In genomic region chr6:122834365-122834764, GRCm38 (mm10) we compare ENCODE assay signal across 8 mouse cellular contexts. TPM values are rescaled to one million over a fixed set of nuclear protein-coding genes. Genes with fewer than 3 reads are reported as not detected.
DNase-seq lines count a peak whose midpoint lies in the region; ATAC-seq and TF ChIP-seq lines count a peak whose summit lies in the region.

No protein-coding gene starts in this region.

- WGBS in embryonic facial prominence, embryonic 11.5 days = 58% methylated on average over 4 of the region's 4 CpGs
- 64% methylated on average over 4 of the region's 4 CpGs for WGBS in embryonic facial prominence, embryonic 10.5 days
- 59% methylated on average over 4 of the region's 4 CpGs for WGBS in heart, postnatal 0 days
- WGBS in forebrain, embryonic 13.5 days = 63% methylated on average over 4 of the region's 4 CpGs

- no peaks in the 10 kb centered on the region for H3K27me3 ChIP-seq in embryonic facial prominence, embryonic 11.5 days (ENCODE audit: control insufficient read depth, insufficient read depth, low read length)
- H3K27me3 ChIP-seq in embryonic facial prominence, embryonic 10.5 days (replicated peaks; ENCODE audit: low read depth, poor library complexity, severe bottlenecking) = no peaks in the 10 kb centered on the region
- no peaks in the 10 kb centered on the region for H3K27me3 ChIP-seq in heart, postnatal 0 days (ENCODE audit: control insufficient read depth, insufficient read depth, low read length)
- H3K27me3 ChIP-seq in forebrain, embryonic 13.5 days = no peaks in the 10 kb centered on the region

- DNase-seq in embryonic facial prominence, embryonic 11.5 days (ENCODE audit: low spot score) = peak; percentile 49
- DNase-seq in embryonic facial prominence, embryonic 10.5 days (ENCODE audit: low spot score) = no peak
- DNase-seq in urinary bladder, postnatal 14 days (ENCODE audit: low spot score) = peak; percentile 35
- DNase-seq in urinary bladder, postnatal 10 days (ENCODE audit: low spot score) = no peak
- DNase-seq in heart, postnatal 0 days (ENCODE audit: low spot score) = no peak
- DNase-seq in lung, postnatal 14 days = peak; percentile 57
- DNase-seq in right cerebral cortex, postnatal 10 days (ENCODE audit: low spot score in 2 of 2) = no peak

- no peak for TF ChIP-seq EP300 in heart, postnatal 0 days (IDR thresholded peaks at IDR 0.05; ENCODE audit: low read depth)

- TF ChIP-seq CTCF in heart, postnatal 0 days (IDR thresholded peaks at IDR 0.05; ENCODE audit: low read depth) = peak; percentile 67

- ATAC-seq in embryonic facial prominence, embryonic 11.5 days (replicated peaks; ENCODE audit: insufficient number of reproducible peaks, low FRiP score, low TSS enrichment, low read depth) = no peak
- no peak for ATAC-seq in heart, postnatal 0 days (ENCODE audit: insufficient read depth, low read depth)
- ATAC-seq in forebrain, embryonic 13.5 days = no peak

- no peaks in the 10 kb centered on the region for H3K9me3 ChIP-seq in embryonic facial prominence, embryonic 11.5 days (replicated peaks; ENCODE audit: control insufficient read depth, low read length)
- no peaks in the 10 kb centered on the region for H3K9me3 ChIP-seq in embryonic facial prominence, embryonic 10.5 days
- no peaks in the 10 kb centered on the region; the same call in 1 of the 2 replicates for H3K9me3 ChIP-seq in heart, postnatal 0 days (replicated peaks; ENCODE audit: control insufficient read depth, low read length)
- no peaks in the 10 kb centered on the region for H3K9me3 ChIP-seq in forebrain, embryonic 13.5 days (replicated peaks)

- no peak overlapping the region for H3K9ac ChIP-seq in embryonic facial prominence, embryonic 11.5 days (replicated peaks; ENCODE audit: low read length)
- no peak overlapping the region for H3K9ac ChIP-seq in heart, postnatal 0 days (replicated peaks; ENCODE audit: low read depth, low read length)
- H3K9ac ChIP-seq in forebrain, embryonic 13.5 days = no peak overlapping the region

- H3K4me3 ChIP-seq in embryonic facial prominence, embryonic 11.5 days (ENCODE audit: low read depth, low read length) = no peak overlapping the region
- H3K4me3 ChIP-seq in embryonic facial prominence, embryonic 10.5 days = no peak overlapping the region
- no peak overlapping the region for H3K4me3 ChIP-seq in heart, postnatal 0 days (ENCODE audit: low read depth, low read length)
- H3K4me3 ChIP-seq in forebrain, embryonic 13.5 days = no peak overlapping the region

- H3K4me1 ChIP-seq in embryonic facial prominence, embryonic 11.5 days (ENCODE audit: control insufficient read depth, insufficient read depth, low read length) = no peaks in the 10 kb centered on the region
- no peaks in the 10 kb centered on the region for H3K4me1 ChIP-seq in embryonic facial prominence, embryonic 10.5 days
- no peaks in the 10 kb centered on the region for H3K4me1 ChIP-seq in heart, postnatal 0 days (ENCODE audit: control insufficient read depth, insufficient read depth)
- H3K4me1 ChIP-seq in forebrain, embryonic 13.5 days = no peaks in the 10 kb centered on the region

- H3K4me2 ChIP-seq in embryonic facial prominence, embryonic 11.5 days (ENCODE audit: low read depth, low read length) = no peak overlapping the region
- H3K4me2 ChIP-seq in heart, postnatal 0 days (ENCODE audit: low read depth, low read length) = no peak overlapping the region
- H3K4me2 ChIP-seq in forebrain, embryonic 13.5 days = no peak overlapping the region

- no peak overlapping the region for H3K27ac ChIP-seq in embryonic facial prominence, embryonic 11.5 days (replicated peaks; ENCODE audit: low read depth, low read length)
- H3K27ac ChIP-seq in embryonic facial prominence, embryonic 10.5 days (replicated peaks) = no peak overlapping the region
- no peak overlapping the region for H3K27ac ChIP-seq in heart, postnatal 0 days (ENCODE audit: low read depth)
- H3K27ac ChIP-seq in forebrain, embryonic 13.5 days = no peak overlapping the region

- peaks cover 3% of the 10 kb centered on the region; the same call in 1 of the 2 replicates for H3K36me3 ChIP-seq in embryonic facial prominence, embryonic 11.5 days (replicated peaks; ENCODE audit: control insufficient read depth, insufficient read depth, low read depth, low read length)
- peaks cover 75% of the 10 kb centered on the region for H3K36me3 ChIP-seq in embryonic facial prominence, embryonic 10.5 days (replicated peaks)
- peaks cover 96% of the 10 kb centered on the region for H3K36me3 ChIP-seq in heart, postnatal 0 days (replicated peaks; ENCODE audit: control insufficient read depth, insufficient read depth, low read length)
- peaks cover 78% of the 10 kb centered on the region for H3K36me3 ChIP-seq in forebrain, embryonic 13.5 days (ENCODE audit: poor library complexity, severe bottlenecking)

RNA-seq across cellular contexts. Expression of gene Foxj2, which starts 14.7 kb away (rescaled TPM):
- polyA plus RNA-seq in embryonic facial prominence, embryonic 11.5 days (2014; fragmentation: Nextera tagmentation; extraction: Ambion mirVana) = 4.0 TPM in 2 replicates
- 2.9 and 3.0 TPM in 2 replicates for polyA plus RNA-seq in embryonic facial prominence, embryonic 10.5 days (2016; fragmentation: Nextera tagmentation; extraction: Ambion mirVana)
- total RNA-seq in heart, postnatal 0 days (2014; rRNA removed; ENCODE audit: low replicate concordance) = 17.8 TPM in 2 replicates
- polyA plus RNA-seq in heart, postnatal 0 days (2015; fragmentation: Nextera tagmentation; extraction: Ambion mirVana) = 4.4 and 4.5 TPM in 2 replicates
- polyA plus RNA-seq in forebrain, embryonic 13.5 days (2015; fragmentation: Nextera tagmentation; extraction: Ambion mirVana) = 4.4 and 4.5 TPM in 2 replicates

RNA-seq across cellular contexts. Expression of gene C3ar1, which starts 21.6 kb away (rescaled TPM):
- polyA plus RNA-seq in embryonic facial prominence, embryonic 11.5 days (2014; fragmentation: Nextera tagmentation; extraction: Ambion mirVana) = 1.9 and 2.3 TPM in 2 replicates
- 1.1 and 1.5 TPM in 2 replicates for polyA plus RNA-seq in embryonic facial prominence, embryonic 10.5 days (2016; fragmentation: Nextera tagmentation; extraction: Ambion mirVana)
- total RNA-seq in heart, postnatal 0 days (2014; rRNA removed; ENCODE audit: low replicate concordance) = 0.46 and 2.9 TPM in 2 replicates
- polyA plus RNA-seq in heart, postnatal 0 days (2015; fragmentation: Nextera tagmentation; extraction: Ambion mirVana) = 2.3 and 2.4 TPM in 2 replicates
- polyA plus RNA-seq in forebrain, embryonic 13.5 days (2015; fragmentation: Nextera tagmentation; extraction: Ambion mirVana) = 0.58 and 0.89 TPM in 2 replicates

RNA-seq across cellular contexts. Expression of gene Slc2a3, which starts 32.9 kb away (rescaled TPM):
- 32.7 and 35.1 TPM in 2 replicates for polyA plus RNA-seq in embryonic facial prominence, embryonic 11.5 days (2014; fragmentation: Nextera tagmentation; extraction: Ambion mirVana)
- 55.4 and 68.4 TPM in 2 replicates for polyA plus RNA-seq in embryonic facial prominence, embryonic 10.5 days (2016; fragmentation: Nextera tagmentation; extraction: Ambion mirVana)
- total RNA-seq in heart, postnatal 0 days (2014; rRNA removed; ENCODE audit: low replicate concordance) = 21.4 and 21.6 TPM in 2 replicates
- polyA plus RNA-seq in heart, postnatal 0 days (2015; fragmentation: Nextera tagmentation; extraction: Ambion mirVana) = 1.7 and 1.8 TPM in 2 replicates
- 9.3 and 12.5 TPM in 2 replicates for polyA plus RNA-seq in forebrain, embryonic 13.5 days (2015; fragmentation: Nextera tagmentation; extraction: Ambion mirVana)

RNA-seq across cellular contexts. Expression of gene Necap1, which starts 39.9 kb away (rescaled TPM):
- 67.0 and 67.6 TPM in 2 replicates for polyA plus RNA-seq in embryonic facial prominence, embryonic 11.5 days (2014; fragmentation: Nextera tagmentation; extraction: Ambion mirVana)
- 54.8 and 58.2 TPM in 2 replicates for polyA plus RNA-seq in embryonic facial prominence, embryonic 10.5 days (2016; fragmentation: Nextera tagmentation; extraction: Ambion mirVana)
- total RNA-seq in heart, postnatal 0 days (2014; rRNA removed; ENCODE audit: low replicate concordance) = 37.7 and 40.3 TPM in 2 replicates
- polyA plus RNA-seq in heart, postnatal 0 days (2015; fragmentation: Nextera tagmentation; extraction: Ambion mirVana) = 35.9 and 37.0 TPM in 2 replicates
- 85.5 and 86.7 TPM in 2 replicates for polyA plus RNA-seq in forebrain, embryonic 13.5 days (2015; fragmentation: Nextera tagmentation; extraction: Ambion mirVana)

Comparison
In these comparisons a context has a peak if more than half of its experiments do, and no peak if none do; other contexts are left out.
1. DNase-seq: peak in embryonic facial prominence, embryonic 11.5 days (single experiment), urinary bladder, postnatal 14 days (single experiment) and lung, postnatal 14 days (single experiment); none in embryonic facial prominence, embryonic 10.5 days (single experiment), urinary bladder, postnatal 10 days (single experiment), heart, postnatal 0 days (single experiment) and right cerebral cortex, postnatal 10 days (0 of 2).